Mouse (Mus musculus) forebrain, embryonic 16.5 days (tissue): ENCODE results near the gene Csrp1. TPM values are rescaled to one million over a fixed set of nuclear protein-coding genes. Genes with fewer than 3 reads are reported as not detected.
A peak's percentile ranks its signal among the peaks of the same experiment; 100 is the strongest.

ENCODE experiments used
- ATAC-seq: fragments of 200-750 bp; cut with Nextera tagmentation; 2 replicates; pipeline ENCODE4 v1.8.0; 2017; ENCODE audit warnings: mild to moderate bottlenecking, moderate library complexity
- H3K27ac ChIP-seq: fragments of 300-500 bp; sonication (generic); 2 replicates; pipeline ENCODE4 v1.5.1; 2014; ENCODE audit warnings: low read length, control low read depth
- H3K27me3 ChIP-seq: fragments of 300-500 bp; sonication (generic); replicated peaks from 2 replicates; pipeline ENCODE4 v1.6.1; 2014; ENCODE audit warnings: low read length; ENCODE audit not compliant: control insufficient read depth, insufficient read depth
- H3K36me3 ChIP-seq: fragments of 300-500 bp; sonication (generic); 2 replicates; pipeline ENCODE4 v1.6.1; 2014; ENCODE audit not compliant: control insufficient read depth, insufficient read depth
- H3K4me1 ChIP-seq: fragments of 300-500 bp; sonication (generic); replicated peaks from 2 replicates; pipeline ENCODE4 v1.6.1; 2014; ENCODE audit warnings: low read length; ENCODE audit not compliant: control insufficient read depth, insufficient read depth
- H3K4me2 ChIP-seq: fragments of 300-500 bp; sonication (generic); 2 replicates; pipeline ENCODE4 v1.6.1; 2014; ENCODE audit warnings: mild to moderate bottlenecking, low read length, control low read depth
- H3K4me3 ChIP-seq: fragments of 300-500 bp; sonication (generic); replicated peaks from 2 replicates; pipeline ENCODE4 v1.5.1; 2014; ENCODE audit warnings: mild to moderate bottlenecking, low read length, control low read depth
- H3K9ac ChIP-seq: fragments of 300-500 bp; sonication (generic); replicated peaks from 2 replicates; pipeline ENCODE4 v1.6.1; 2014; ENCODE audit warnings: low read depth, low read length, control low read depth
- H3K9me3 ChIP-seq: fragments of 300-500 bp; sonication (generic); 2 replicates; pipeline ENCODE4 v1.6.1; 2016; ENCODE audit warnings: low read length; ENCODE audit not compliant: control insufficient read depth
- WGBS: fragments of 180-500 bp; shearing (Covaris S2); extraction: QIAGEN DNeasy Blood & Tissue Kit; methylation state at CpG from one replicate; pipeline ENCODE4 v1.1.7; 2014; 5-methylcytosine and 5-hydroxymethylcytosine counted together
- polyA plus RNA-seq: library from polyadenylated mRNA; unstranded; fragments of >200 nt; fragmentation: Nextera tagmentation; extraction: Ambion mirVana; gene quantifications from 2 replicates; pipeline ENCODE4 v1.2.1, GENCODE M21; 2015

Gene Csrp1
- polyA plus RNA-seq, 1 experiment from 2014 or later, result 14.5 TPM

GRCm38 (mm10) chr1:135771573-135771970 lies 51.7 kb downstream of the Csrp1 start:
- Histone ChIP-seq H3K4me1 (peaks cover 16% of the 10 kb centered on the region), H3K9me3 (no peaks in the 10 kb centered on the region), H3K27me3 (no peaks in the 10 kb centered on the region), H3K36me3 (no peaks in the 10 kb centered on the region), H3K27ac (no peak overlapping the region), H3K9ac (no peak overlapping the region), H3K4me3 (no peak overlapping the region), H3K4me2 (no peak overlapping the region)
- 71% methylated on average over 8 of the region's 8 CpGs for WGBS
- no peak for ATAC-seq

DNA sequence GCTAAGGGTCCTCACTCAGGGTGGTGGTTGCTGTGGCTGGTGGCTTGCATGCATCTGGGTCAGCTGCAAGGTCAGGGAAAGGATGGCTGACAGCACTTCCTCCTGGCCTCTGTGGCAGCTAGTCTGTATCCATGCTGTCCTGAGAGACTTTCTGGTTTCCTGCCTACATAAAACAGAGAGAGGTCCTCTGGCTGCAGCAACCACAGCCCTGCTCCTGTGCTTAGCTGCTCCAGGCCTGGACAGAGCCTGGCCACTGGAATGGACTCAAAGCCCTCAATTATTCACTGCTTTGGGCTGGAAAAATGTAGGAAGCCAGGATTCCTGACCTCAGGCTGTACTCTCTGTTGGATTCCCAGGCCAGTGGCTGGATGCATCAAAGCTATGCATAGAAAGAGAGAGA lies 56.7 kb downstream of the Csrp1 start:
- ATAC-seq, result no peak
- H3K9ac ChIP-seq, result no peak overlapping the region
- H3K4me2 ChIP-seq, result no peak overlapping the region

GRCm38 (mm10) chr1:135777046-135777445 lies 57.2 kb downstream of the Csrp1 start:
- WGBS, result 85% methylated on average over 1 of the region's 1 CpGs
- Histone ChIP-seq H3K4me1 (no peaks in the 10 kb centered on the region; the same call in 1 of the 2 replicates), H3K9me3 (no peaks in the 10 kb centered on the region), H3K27ac (no peak overlapping the region), H3K27me3 (no peaks in the 10 kb centered on the region), H3K9ac (no peak overlapping the region), H3K36me3 (no peaks in the 10 kb centered on the region), H3K4me3 (no peak overlapping the region), H3K4me2 (no peak overlapping the region)
- no peak for ATAC-seq

More for the DNA sequence above, 56.7 kb downstream of the Csrp1 start:
- no peak overlapping the region for H3K4me3 ChIP-seq
- no peaks in the 10 kb centered on the region for H3K27me3 ChIP-seq
- no peaks in the 10 kb centered on the region for H3K36me3 ChIP-seq
- H3K9me3 ChIP-seq, result no peaks in the 10 kb centered on the region
- H3K27ac ChIP-seq, result no peak overlapping the region
- H3K4me1 ChIP-seq, result peaks cover 2% of the 10 kb centered on the region; the same call in 1 of the 2 replicates

DNA sequence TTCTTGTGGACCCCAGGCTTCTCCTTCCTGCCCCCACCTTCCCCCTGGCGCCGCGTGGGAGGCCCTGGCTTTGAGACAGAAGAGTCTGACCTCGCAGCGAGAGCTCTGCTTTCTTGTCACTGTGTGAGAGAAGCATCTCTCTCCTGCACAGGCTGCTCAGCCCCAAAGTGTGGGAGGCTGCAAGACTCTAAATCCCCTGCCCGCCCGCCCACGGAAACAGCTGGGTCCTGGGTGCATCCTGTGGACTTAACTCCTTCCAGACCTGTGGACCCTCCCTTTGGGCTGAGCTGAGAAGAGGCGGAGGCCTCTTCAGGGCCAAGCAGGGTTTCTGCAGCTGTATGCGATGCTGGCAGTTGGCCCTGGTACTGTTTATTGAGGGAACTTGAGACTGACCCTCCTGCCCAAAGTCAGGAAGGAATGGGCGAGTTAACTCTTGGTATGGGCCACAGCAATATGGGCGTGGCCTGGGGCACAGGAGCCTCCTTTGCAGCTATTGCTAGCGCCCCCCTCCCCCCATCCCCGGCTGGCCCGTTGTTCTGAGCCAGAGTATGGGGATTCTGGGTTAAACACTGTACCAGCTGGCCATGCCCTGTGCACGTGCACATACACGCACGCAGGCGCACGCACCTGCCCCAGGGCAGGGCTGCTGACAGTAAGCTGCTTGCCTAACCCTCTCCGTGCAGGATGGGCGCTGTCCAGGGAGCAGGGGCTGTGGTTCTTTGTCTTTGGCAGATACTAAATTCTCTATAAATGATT lies 59.1 kb downstream of the Csrp1 start, which contains the start of gene Tnni1:
Gene Tnni1, plus strand, starts transcription at position 655 of the 756 bp plus-strand sequence.
- Histone ChIP-seq H3K27ac (no peak within 1 kb of the TSS), H3K9ac (no peak within 1 kb of the TSS), H3K4me2 (no peak within 1 kb of the TSS), H3K9me3 (no peaks in the 10 kb centered on the region), H3K4me3 (no peak within 1 kb of the TSS), H3K36me3 (no peaks in the 10 kb centered on the region), H3K27me3 (no peaks in the 10 kb centered on the region), H3K4me1 (no peaks in the 10 kb centered on the region; the same call in 1 of the 2 replicates)
- WGBS, result 32% methylated on average over 22 of the region's 22 CpGs
- ATAC-seq, result no peak; the same call in 1 of the 2 replicates

DNA sequence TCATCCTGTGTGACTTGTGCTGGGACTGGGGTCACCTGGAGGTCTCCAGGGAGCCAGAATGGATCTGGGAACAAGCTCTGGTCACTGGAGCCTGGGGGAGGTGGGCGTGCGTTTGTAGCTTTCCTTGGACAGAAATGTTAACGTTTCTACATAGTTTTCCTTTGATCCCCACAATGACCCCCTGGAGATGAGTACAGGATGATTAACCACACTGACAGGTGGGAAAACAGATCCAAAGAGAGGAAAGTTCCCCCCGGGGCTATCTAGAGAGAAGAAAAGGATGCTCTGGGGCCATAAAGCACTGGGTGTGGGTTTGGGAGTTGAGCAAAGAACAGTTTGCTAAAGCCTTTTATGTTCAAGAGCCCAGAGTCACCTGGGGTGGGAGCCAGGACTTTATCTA lies 60.8 kb downstream of the Csrp1 start:
- WGBS, result 76% methylated on average over 4 of the region's 4 CpGs
- H3K9ac ChIP-seq, result no peak overlapping the region
- H3K9me3 ChIP-seq, result no peaks in the 10 kb centered on the region
- no peak for ATAC-seq
- no peaks in the 10 kb centered on the region for H3K36me3 ChIP-seq
- no peaks in the 10 kb centered on the region; the same call in 1 of the 2 replicates for H3K4me1 ChIP-seq
- no peaks in the 10 kb centered on the region for H3K27me3 ChIP-seq
- no peak overlapping the region for H3K4me3 ChIP-seq
- no peak overlapping the region for H3K4me2 ChIP-seq
- H3K27ac ChIP-seq, result no peak overlapping the region

DNA sequence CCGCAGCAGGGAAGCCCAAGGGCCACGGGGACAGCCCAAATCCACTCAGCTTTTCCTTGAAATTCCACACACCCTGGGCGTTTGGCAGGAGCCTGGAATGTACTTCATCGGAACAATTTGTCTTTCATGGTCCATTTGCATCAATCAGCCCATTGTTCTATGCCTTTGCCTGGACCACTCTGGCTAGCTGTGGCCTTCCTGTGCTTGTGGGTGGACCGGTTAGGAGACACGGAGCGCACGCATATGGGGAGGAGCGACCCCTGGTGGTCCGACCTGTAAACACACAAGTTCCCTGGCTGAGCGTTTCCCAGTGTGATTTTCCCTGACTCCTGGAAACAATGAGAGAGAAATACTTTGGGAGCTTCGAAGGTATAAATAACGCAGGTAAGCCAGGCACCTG lies 61.4 kb downstream of the Csrp1 start:
- Histone ChIP-seq H3K4me1 (no peaks in the 10 kb centered on the region; the same call in 1 of the 2 replicates), H3K27ac (no peak overlapping the region), H3K27me3 (no peaks in the 10 kb centered on the region), H3K36me3 (no peaks in the 10 kb centered on the region), H3K4me2 (no peak overlapping the region), H3K9me3 (no peaks in the 10 kb centered on the region), H3K9ac (no peak overlapping the region), H3K4me3 (no peak overlapping the region)
- ATAC-seq, result peak; percentile 76; the same call in 1 of the 2 replicates
- 12% methylated on average over 13 of the region's 13 CpGs for WGBS

DNA sequence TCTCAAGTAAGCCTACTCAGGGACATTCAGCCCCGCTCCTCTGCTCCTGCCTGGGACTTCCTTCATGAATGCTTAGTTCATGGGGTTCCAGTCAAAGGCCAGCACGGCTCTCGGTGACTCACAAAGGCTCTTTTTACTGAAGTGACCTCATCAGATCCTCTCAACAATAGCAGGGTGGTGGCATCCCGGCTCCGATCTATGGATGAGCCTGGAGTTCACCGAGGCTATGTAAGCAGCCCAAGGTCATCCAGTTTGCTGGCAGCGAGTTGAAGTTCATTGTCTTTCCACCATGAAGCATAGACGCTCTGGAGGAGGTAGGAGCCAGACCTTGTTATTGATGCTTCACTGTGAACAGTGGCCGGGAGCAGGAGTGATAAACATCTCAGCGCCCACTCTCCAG lies 63.0 kb downstream of the Csrp1 start:
- Histone ChIP-seq H3K27me3 (no peaks in the 10 kb centered on the region), H3K36me3 (no peaks in the 10 kb centered on the region), H3K27ac (no peak overlapping the region), H3K9me3 (no peaks in the 10 kb centered on the region), H3K4me1 (no peaks in the 10 kb centered on the region; the same call in 1 of the 2 replicates), H3K4me2 (no peak overlapping the region), H3K9ac (no peak overlapping the region), H3K4me3 (no peak overlapping the region)
- ATAC-seq, result no peak
- WGBS, result 38% methylated on average over 10 of the region's 10 CpGs

DNA sequence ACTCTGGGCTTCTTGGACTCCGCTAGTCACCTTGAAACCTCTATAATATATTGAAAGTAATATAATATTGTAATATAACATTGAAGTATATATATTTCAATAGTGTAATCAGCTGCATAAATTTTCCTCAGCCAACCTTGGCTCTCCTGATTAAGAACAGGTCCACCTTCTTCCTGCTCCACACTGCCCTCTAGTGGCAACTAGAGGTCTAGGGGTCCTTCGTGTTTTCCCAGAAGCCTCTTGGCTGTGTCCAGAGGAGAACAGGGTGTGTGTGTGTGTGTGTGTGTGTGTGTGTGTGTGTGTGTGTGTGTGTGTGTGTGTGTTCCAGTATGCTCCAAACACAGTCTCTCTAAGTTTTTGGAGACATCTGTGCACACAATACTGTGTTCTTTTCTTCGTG lies 67.9 kb downstream of the Csrp1 start:
- Histone ChIP-seq H3K27ac (no peak overlapping the region), H3K9me3 (no peaks in the 10 kb centered on the region), H3K9ac (no peak overlapping the region), H3K4me2 (no peak overlapping the region), H3K27me3 (no peaks in the 10 kb centered on the region; the same call in 1 of the 2 replicates), H3K36me3 (no peaks in the 10 kb centered on the region), H3K4me3 (no peak overlapping the region), H3K4me1 (no peaks in the 10 kb centered on the region)
- 43% methylated on average over 3 of the region's 3 CpGs for WGBS
- ATAC-seq, result 0 out of 2 replicates have a peak, but pooled peaks have one; percentile 33

- H3K27me3 ChIP-seq, result no peaks in the 10 kb centered on the region; the same call in 1 of the 2 replicates
- WGBS, result 50% methylated on average over 10 of the region's 10 CpGs
- no peak overlapping the region for H3K27ac ChIP-seq
- no peaks in the 10 kb centered on the region for H3K9me3 ChIP-seq
- ATAC-seq, result no peak
- no peak overlapping the region for H3K4me3 ChIP-seq
- peaks cover 6% of the 10 kb centered on the region for H3K4me1 ChIP-seq
- no peak overlapping the region for H3K9ac ChIP-seq
- no peaks in the 10 kb centered on the region for H3K36me3 ChIP-seq
- no peak overlapping the region for H3K4me2 ChIP-seq
Observed at GRCm38 (mm10) chr1:135788708-135789107, 68.8 kb downstream of the Csrp1 start.
